Mouse (Mus musculus) lung, adult 18-20 months (tissue): ENCODE data around the gene Adamts15.
A peak's percentile ranks its signal among the peaks of the same experiment; 100 is the strongest.

Source experiments
- DNase-seq, 2 experiments: peaks; one replicate each; pipeline ENCODE4 v3.0.0; 2022; ENCODE audit warnings: mixed read lengths in 2 of 2

Adamts15 gene

DNA sequence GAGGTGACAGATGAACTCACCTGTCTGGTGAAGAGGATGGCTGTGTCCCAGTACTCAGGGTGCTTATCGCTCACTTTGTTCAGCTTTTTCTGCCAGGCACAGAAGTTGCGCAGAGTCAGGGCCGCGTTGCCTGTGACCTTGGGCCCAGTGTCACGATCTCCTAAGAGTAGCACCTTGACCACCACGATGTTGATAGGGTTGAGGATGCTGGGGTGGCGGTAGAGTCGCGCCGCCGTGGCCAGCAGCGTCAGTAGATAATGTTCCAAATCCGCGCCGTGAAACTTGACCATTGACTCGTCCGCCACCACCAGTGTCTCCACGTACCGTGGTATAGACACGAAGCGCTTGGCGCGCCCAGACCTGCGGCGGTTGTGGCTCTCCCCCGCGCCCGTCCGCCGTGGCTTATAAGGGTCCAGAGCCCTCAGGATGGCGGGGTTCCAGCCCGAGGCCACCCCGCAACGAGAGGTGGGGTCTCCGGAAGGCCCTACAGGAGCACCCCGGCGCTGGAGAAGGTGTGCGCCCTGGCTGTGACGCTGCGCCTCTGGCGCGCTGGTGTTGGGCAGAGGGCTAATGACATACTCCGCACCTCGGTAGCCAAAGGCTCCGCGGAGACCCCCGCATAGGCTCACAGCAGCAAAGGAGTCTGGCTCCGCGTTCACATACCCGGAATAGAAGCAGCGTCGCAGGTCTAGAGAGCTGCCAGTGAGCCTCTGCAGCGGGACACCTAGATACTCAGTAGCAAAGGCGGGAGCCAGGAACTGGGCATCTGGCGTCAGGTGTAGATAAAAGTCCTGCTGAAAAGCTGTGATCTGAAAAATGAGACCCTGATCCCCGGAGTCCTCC, 770 bp downstream of the Adamts15 start:
- DNase-seq = no peak

DNA sequence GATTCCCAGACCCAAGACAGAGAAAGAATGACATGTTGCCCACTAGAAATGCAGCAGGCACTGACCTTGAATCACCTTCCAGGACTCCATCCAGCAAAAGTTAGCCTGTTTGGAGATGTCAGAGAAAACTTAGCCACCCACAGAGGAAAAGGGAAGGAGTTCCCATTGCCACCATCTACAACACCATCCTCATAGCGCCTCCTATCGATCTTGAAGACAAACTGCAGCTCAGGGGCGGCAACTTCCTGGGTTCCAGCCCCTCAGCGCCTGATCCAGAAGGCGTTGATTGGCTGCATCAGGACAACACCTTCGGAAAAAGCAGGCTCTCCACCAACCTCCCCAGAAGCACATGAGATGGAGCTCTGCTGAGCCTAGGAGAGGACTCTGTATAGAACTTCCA, 1.5 kb downstream of the Adamts15 start:
- peak; percentile 59 to 65 for DNase-seq

DNA sequence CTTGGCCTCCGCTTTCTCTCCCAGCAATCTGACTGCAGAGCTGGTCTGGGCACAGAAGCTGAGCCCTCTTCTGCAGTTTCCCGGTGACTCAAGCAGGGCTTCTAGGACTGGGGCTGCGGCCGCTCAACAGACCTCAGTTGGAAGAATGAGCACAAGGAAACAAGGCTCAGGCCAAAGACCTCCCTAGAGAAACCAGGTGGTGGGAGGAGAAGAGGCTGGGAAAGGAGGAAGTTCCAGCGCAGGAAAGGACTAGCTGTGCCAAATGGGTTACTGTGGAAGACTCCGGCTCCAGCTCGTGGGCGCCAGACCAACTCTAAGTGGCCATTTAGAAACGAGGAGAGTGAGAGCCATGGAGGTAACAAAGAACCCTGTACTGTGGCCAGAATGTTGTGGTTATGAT, 2.6 kb downstream of the Adamts15 start:
- DNase-seq = peak in 1 of 2 experiments; percentile 35

GRCm38 (mm10) chr9:30918466-30919356, 3.5 kb downstream of the Adamts15 start:
- DNase-seq = peak in 1 of 2 experiments; percentile 17

GRCm38 (mm10) chr9:30916266-30916968, 5.8 kb downstream of the Adamts15 start:
- no peak for DNase-seq

- DNase-seq = peak in 1 of 2 experiments; percentile 25
Measured at GRCm38 (mm10) chr9:30914241-30914640, 8.0 kb downstream of the Adamts15 start.

DNA sequence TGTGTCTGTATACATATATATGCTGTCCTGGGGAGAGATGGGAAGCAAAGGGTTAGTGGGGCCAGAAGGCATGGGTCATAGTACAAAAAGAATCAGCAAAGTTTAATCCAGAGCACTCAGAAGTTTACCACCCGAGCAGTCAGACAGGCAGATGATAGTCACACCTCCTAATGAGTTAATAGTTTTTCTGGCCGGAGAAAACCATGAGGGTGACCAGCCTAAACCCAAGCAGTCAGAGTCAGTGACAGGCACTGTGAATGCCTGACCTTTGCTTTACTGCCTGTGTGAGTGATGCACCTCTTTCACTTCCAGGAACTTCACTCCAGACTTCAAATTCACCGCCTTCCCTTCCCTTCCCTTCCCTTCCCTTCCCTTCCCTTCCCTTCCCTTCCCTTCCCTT, 8.8 kb downstream of the Adamts15 start:
- no peak for DNase-seq

DNA sequence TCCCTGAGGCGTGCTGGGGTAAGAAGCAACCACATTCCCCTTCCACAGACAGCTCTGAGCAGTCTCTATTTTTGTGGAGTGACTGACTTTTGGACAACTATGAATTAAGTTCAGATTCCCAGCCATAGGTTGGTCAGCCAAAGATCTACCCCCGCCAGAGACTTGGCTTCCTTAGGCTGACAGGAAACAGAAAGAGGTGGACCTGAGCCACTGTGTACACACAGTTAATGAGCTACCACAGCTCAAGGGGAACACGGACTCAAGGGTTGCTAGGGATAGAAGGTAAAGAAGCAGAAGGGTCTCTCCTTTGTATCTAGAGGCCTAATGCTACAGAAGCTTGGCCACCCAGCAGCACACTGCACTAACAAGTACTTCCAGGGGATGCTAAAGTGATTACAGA, 10.1 kb downstream of the Adamts15 start:
- DNase-seq = no peak

- no peak for DNase-seq
Measured at GRCm38 (mm10) chr9:30910491-30910890, 11.8 kb downstream of the Adamts15 start.

- DNase-seq = no peak
Measured at GRCm38 (mm10) chr9:30908973-30909372, 13.3 kb downstream of the Adamts15 start.

GRCm38 (mm10) chr9:30908296-30908690, 14.0 kb downstream of the Adamts15 start:
- DNase-seq = no peak

GRCm38 (mm10) chr9:30907677-30908295, 14.5 kb downstream of the Adamts15 start:
- DNase-seq = peak in 1 of 2 experiments; percentile 14

DNA sequence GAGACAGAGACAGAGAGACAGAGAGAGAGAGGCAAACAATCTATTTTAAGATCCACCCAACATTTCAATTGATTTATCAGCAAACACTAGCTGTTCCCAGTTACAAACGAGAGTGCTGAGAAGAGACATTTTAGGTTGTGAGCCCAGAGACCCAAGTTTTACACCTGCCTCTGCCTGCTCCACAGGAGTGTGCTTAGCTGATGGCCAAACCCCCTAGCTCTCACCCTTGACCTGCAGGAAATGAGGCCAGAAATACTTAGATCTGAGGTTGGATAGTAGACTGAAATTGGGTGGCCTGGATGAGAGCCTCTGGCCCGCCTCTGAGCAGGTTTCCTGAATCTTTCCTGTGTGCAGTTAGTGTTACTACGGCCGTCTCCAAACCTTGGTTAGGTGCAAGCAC, 15.8 kb downstream of the Adamts15 start:
- DNase-seq = no peak

GRCm38 (mm10) chr9:30905861-30906260, 16.4 kb downstream of the Adamts15 start:
- peak; percentile 37 to 46 for DNase-seq

DNA sequence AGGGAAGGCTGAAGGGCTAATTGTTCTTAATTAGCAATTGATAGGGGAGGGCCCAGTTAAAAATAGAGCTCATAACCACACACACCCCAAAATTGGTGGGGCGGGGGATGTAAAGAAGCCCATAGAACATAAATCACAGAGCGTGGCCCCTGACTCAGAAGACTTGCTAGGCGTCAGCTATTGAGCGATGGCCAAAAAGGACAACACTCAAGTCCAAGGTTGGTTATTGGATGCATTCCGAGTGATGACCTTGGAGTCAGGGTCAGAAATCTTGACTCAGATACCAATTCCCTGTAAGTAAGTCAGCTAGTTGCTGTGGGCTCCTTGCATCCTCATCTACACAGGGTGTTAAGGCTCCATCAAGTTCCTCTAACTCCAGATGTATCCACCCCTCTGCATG, 19.0 kb downstream of the Adamts15 start:
- no peak for DNase-seq

DNA sequence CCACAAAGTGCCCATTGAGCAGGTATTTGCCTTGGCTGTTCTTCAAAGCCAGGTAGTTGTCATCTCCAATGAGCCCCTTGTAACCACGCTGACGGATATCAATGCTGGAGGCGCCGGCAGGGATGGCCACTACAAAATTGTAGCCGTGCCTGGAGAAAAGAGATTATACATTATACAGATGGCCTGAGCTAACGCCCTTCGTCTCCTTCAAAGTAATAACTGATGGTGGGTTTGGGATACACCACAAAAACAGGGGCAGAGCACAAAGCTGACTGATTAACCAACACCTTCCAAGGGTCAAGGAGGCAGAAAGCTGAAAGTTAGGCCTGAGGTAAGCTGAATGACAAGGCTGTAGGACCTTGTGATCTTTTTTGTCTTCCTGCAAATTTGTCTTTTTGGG, 19.6 kb downstream of the Adamts15 start:
- DNase-seq = no peak

- DNase-seq = no peak
Measured at GRCm38 (mm10) chr9:30902152-30902551, 20.1 kb downstream of the Adamts15 start.

GRCm38 (mm10) chr9:30897169-30897568, 25.1 kb downstream of the Adamts15 start:
- no peak for DNase-seq

GRCm38 (mm10) chr9:30896752-30897151, 25.5 kb downstream of the Adamts15 start:
- peak; percentile 76 to 87 for DNase-seq

DNA sequence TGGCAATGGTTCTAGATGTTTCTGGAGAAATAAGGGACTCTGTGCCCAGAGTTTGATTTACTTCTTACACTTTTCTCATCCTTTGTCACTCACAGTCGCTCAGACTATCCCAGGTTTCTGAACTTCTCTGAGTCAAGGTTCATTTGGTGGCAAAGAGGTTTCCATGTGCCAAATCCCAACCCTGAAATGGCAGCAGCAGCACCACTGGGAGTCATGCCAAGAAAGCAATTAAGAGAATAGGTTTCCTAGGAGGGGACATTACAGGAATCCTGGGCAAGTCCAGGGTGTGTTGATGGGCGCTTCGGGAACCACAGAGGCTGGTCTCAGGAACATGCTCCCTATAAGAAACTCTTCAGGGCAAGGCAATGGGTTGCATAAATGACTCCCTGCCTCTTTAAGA, 26.6 kb downstream of the Adamts15 start:
- DNase-seq = no peak

DNA sequence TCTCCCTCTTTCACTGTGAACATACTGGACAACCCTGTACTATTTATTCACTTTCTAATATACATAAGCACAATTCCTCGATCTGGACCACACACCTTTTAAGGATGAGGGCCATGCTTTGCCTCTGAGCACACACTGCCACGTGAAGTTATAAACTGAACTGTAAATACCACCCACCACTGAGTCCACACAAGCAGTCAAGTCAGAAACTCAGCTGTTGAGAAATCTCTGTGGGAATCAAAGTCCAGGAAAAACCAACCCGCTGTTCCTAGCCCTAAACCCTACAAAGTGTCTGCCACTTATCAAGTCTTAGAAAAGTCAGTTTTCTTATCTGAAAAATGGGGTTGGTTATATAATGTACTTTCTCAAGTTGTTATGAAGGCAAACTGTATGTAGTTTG, 36.0 kb downstream of the Adamts15 start:
- no peak for DNase-seq

GRCm38 (mm10) chr9:30880553-30880952, 41.7 kb downstream of the Adamts15 start:
- peak in 1 of 2 experiments; percentile 36 for DNase-seq

DNA sequence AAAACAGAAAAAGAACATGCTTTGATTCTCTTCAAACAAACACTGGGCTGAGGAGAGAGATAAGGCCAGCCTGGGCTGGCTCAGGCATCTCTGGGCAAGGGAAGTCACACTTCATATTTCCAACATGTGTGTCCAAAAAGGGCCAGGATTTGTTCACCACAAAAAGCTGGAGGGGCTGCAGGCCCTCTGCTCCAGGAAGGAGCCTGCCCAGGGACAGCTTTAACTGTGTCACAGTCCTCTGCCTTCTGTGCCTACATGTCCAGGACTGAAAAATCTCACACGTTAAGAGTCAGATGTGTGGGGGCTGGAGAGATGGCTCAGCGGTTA, 42.3 kb downstream of the Adamts15 start:
- DNase-seq = no peak
